Mouse (Mus musculus) adrenal gland, postnatal 36 days (tissue): ENCODE data around the gene Olfr983. TPM values are rescaled to one million over a fixed set of nuclear protein-coding genes. Genes with fewer than 3 reads are reported as not detected.

ENCODE experiments used
- DNase-seq, 2 experiments: peaks; one replicate each; pipeline ENCODE4 v3.0.0; 2021; ENCODE audit warnings: mixed read lengths in 1 of 2
- long read RNA-seq, 2 experiments: library from polyadenylated mRNA; stranded (forward); transcript quantifications; one replicate each; pipeline ENCODE4 v2.0.0; 2021; ENCODE audit warnings: borderline sequencing depth in 2 of 2
- total RNA-seq, 2 experiments: library from RNA; stranded (reverse); gene quantifications; 2 replicates each; pipeline ENCODE4 v1.2.3; 2021

Gene Olfr983
- not detected for total RNA-seq
- long read RNA-seq, experiment 1, result 0 reads
- long read RNA-seq, experiment 2, result 0 reads

GRCm38 (mm10) chr9:40093495-40093894 lies at the start of gene Olfr983:
Gene Olfr983, minus strand, starts transcription at chr9:40093595.
- no peak for DNase-seq

GRCm38 (mm10) chr9:40141544-40141943 lies 48.1 kb upstream of the Olfr983 start:
- no peak for DNase-seq

GRCm38 (mm10) chr9:40139484-40139883 lies 46.1 kb upstream of the Olfr983 start:
- peak in 1 of 2 experiments; percentile 9 for DNase-seq

GRCm38 (mm10) chr9:40136987-40137688 lies 43.7 kb upstream of the Olfr983 start:
- no peak for DNase-seq

GRCm38 (mm10) chr9:40130556-40130955 lies 37.2 kb upstream of the Olfr983 start:
- DNase-seq, result peak; percentile 28 to 34

GRCm38 (mm10) chr9:40130084-40130483 lies 36.7 kb upstream of the Olfr983 start, which contains the start of gene Olfr985:
Gene Olfr985, minus strand, starts transcription at chr9:40130184.
- no peak for DNase-seq

GRCm38 (mm10) chr9:40117287-40117659 lies 23.9 kb upstream of the Olfr983 start:
- DNase-seq, result no peak

- DNase-seq, result peak; percentile 50 to 68
These were observed 23.4 kb upstream of the Olfr983 start for GRCm38 (mm10) chr9:40116645-40117286.

GRCm38 (mm10) chr9:40114106-40114505 lies 20.7 kb upstream of the Olfr983 start, which contains the start of gene Olfr984:
Gene Olfr984, minus strand, starts transcription at chr9:40114206.
- no peak for DNase-seq

GRCm38 (mm10) chr9:40094769-40095168 lies 1.4 kb upstream of the Olfr983 start:
- DNase-seq, result peak in 1 of 2 experiments; percentile 2

- DNase-seq, result no peak
These were observed 19.9 kb downstream of the Olfr983 start, which contains the start of gene Olfr982 for GRCm38 (mm10) chr9:40073529-40073928. Gene Olfr982, plus strand, starts transcription at chr9:40073829.

- DNase-seq, result no peak
These were observed 43.3 kb downstream of the Olfr983 start for GRCm38 (mm10) chr9:40050138-40050537.

Other genes with a start within 250 kb of the Olfr983 start
- not detected for gene Olfr972, start 227.2 kb downstream of the Olfr983 start, total RNA-seq
- gene Olfr229, start 186.3 kb downstream of the Olfr983 start, total RNA-seq, result not detected
- gene Olfr974, start 156.1 kb downstream of the Olfr983 start, total RNA-seq, result not detected
- not detected for gene Olfr975, start 141.5 kb downstream of the Olfr983 start, total RNA-seq
- not detected for gene Olfr976, start 132.5 kb downstream of the Olfr983 start, total RNA-seq
- not detected for gene Olfr978, start 101.5 kb downstream of the Olfr983 start, total RNA-seq
- not detected for gene Olfr979, start 90.1 kb downstream of the Olfr983 start, total RNA-seq
- gene Olfr980, start 84.0 kb downstream of the Olfr983 start, total RNA-seq, result not detected
- gene Olfr981, start 72.1 kb downstream of the Olfr983 start, total RNA-seq, result not detected
- not detected for gene Olfr982, start 19.8 kb downstream of the Olfr983 start, total RNA-seq
- not detected for gene Olfr984, start 20.6 kb upstream of the Olfr983 start, total RNA-seq
- not detected for gene Olfr985, start 36.6 kb upstream of the Olfr983 start, total RNA-seq
- not detected for gene Tmem225, start 54.5 kb upstream of the Olfr983 start, total RNA-seq
- gene Olfr986, start 87.3 kb upstream of the Olfr983 start, total RNA-seq, result not detected
- 1 to 10 TPM; 5.6 to 6.2 TPM for gene Zfp202, start 98.7 kb upstream of the Olfr983 start, total RNA-seq
- gene Scn3b, start 175.6 kb upstream of the Olfr983 start, total RNA-seq, result 1 to 10 TPM; 6.2 to 7.5 TPM